Mouse (Mus musculus): Measurements from ENCODE around the gene Kcnn1.

Kcnn1 gene

GRCm38 (mm10) chr8:70792700-70793099, 70.4 kb downstream of the Kcnn1 start:
- DNase-seq (ENCODE audit: low spot score in 2 of 2), result peak; percentile 70 to 83

Measured in spleen, postnatal 4 days (tissue).